Mouse (Mus musculus): ENCODE data around the gene Prkca.

Gene Prkca

DNA sequence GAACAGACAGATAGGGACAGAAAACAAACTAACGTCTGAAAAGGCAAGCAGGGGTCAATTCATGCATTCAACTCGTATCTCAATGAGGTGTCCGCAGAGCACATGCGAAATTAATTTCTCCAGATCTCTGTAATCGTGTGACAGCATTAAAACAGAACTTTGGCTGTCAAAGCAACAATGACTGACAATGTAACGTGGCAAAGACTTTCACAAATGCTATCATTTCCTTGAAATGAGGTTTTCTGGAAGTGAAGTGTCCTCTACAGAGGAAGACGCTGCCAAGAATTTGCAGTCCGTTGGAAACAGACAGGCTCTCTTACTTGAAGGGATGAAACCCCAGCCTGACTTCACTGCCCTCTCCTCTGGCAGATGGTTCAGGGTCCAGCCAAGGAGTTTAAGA lies 85.8 kb downstream of the Prkca start:
- DNase-seq = no peak

DNA sequence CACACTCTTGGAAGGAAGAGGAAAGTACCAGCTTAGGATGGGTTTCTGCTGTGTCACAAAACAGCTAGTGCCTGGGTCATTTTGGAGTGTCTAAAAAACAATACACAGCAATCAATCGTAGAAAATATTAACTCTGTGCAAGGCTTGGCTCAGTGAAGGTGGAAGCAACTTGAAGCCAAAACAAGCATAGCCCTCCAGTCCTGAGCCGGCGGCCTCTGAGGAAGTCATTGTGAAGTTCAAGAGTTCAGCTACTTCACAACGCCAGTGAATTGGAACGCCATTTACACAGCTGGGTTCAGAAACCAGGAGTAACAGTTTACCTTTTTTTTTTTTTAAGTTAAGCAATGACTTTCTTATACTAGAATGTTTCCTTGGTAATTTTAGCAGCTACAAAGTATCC lies 89.0 kb downstream of the Prkca start:
- no peak for DNase-seq

DNA sequence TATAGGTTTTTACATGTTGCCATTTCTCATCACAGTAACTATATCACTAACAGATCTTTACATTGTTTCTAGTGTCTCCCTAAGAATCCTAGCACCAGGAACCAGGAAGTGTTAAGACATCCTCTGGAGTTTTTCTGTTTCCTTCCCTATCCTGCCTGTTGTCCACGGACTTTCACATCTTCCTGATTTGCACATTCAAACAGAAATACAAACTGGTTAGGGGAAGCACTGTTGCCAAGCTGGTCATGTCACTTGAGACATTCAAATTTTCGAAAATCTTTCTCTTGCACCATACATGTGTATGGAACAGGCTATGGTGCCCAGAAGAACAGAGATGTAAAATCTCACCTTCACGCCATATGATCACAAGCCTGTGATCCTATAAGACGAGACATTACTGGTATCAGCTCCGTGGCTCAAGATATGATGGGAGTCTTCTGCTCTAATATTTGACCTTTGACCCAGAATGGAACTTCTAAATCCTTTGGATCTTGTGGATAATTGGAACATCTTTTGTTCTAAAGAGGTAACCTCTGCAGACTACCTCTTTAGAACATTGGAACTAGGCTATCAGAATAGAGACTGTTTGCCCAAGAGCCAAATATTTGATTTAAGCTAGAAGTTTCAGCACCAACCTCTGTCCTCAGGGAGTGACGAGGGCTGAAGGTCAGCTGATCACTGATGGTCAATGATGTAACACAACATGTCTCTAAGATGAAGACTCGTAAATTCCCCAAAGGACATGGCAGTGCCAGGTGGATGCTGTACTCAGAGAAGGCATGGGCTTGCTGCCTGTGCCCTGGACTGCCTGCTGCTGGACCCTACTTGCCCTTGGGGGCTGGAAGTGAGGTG lies 91.6 kb downstream of the Prkca start:
- no peak for DNase-seq

DNA sequence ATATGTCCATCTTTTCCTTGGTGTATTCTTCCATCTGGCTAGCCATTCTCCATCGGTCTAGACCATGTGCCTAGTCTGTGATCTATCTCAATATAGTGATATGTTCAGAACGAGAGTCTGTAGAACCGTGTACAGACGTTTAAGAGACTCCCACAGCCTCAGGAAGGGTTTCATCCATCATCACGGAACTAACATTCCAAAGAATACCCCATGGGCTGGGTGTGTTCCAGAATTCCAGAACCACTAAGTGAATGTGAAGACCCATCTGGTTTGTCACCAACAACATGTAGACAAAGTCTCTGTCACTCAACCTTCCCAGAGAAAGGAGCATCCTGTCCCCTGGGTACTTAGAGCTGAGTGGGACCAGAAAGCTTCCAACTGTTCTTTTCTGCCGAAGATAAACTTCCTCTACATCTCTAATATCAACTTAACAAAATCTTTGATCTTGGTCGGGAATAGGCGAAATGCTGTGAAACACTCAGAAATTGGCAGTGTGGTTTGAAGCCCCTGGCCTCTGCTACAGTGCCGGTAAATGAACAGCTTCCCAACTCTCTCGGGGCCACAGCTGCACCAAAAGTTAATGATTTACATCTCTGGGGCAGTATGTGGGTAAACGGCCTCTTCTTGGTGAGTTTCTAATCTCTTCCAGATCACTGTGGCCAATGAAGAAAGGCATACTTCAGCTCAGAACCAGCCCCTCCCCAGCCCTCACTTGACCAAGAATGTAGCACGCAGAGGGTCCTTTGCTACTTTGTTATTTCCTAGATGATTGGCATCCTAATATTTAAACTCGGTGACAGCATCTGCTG lies 92.7 kb downstream of the Prkca start:
- no peak for DNase-seq

DNA sequence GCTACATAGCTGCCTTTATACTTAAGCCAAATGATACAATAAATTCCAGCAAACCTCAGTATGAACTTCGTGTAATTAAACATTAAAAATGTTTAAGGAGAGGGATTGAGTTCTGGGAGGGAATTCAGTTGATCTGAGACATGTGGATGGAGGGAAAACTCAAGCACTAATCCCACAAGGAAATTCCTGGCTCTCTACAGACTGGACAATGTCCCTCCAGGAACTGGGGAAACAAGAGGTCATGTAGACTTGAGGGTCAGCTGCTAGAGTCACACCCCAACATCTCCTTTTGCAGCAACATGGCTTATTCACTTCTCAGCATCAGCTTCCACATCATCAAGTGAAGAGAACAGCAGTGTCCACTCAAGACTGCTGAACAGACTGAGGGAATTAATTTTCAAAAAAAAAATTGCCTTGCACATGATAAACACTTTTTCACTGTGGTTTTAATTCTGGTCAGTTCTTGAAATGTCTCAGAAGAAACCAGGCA lies 93.5 kb downstream of the Prkca start:
- DNase-seq = no peak

DNA sequence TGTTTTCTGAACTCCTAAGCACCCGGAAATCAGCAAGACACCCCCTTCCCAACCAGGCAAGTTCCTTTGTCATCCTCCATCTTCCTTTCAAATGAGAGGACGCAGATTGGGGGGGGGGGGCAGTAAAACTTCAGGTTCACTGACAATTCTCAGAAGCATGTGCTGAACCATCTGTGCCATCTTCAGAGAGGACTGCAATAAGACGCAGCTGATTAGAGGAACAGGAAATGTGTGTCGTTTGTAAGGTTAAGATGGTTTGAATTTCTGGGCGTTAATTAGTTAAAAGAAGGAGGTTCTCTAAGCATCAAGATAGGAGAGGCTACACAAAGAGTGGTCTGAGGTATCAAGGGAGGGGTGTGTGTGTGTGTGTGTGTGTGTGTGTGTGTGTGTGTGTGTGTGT lies 94.2 kb downstream of the Prkca start:
- DNase-seq = no peak

DNA sequence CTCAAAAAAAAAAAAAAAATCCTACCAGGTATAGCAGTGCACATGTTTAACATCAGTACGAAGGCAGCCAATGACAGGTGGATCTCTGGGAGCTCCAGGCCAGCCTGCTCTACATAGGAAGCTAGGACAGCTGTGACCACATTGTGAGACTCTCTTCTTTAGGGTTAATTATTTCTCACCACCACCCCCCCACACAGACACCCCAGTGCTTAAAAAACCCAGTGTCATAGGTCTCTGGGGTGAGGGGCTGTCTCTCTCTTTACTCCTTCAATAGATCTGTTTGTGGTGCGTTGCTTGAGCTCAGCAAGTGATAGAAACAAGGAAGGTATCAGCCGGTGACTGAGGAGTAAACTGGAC lies 94.7 kb downstream of the Prkca start:
- no peak for DNase-seq

DNA sequence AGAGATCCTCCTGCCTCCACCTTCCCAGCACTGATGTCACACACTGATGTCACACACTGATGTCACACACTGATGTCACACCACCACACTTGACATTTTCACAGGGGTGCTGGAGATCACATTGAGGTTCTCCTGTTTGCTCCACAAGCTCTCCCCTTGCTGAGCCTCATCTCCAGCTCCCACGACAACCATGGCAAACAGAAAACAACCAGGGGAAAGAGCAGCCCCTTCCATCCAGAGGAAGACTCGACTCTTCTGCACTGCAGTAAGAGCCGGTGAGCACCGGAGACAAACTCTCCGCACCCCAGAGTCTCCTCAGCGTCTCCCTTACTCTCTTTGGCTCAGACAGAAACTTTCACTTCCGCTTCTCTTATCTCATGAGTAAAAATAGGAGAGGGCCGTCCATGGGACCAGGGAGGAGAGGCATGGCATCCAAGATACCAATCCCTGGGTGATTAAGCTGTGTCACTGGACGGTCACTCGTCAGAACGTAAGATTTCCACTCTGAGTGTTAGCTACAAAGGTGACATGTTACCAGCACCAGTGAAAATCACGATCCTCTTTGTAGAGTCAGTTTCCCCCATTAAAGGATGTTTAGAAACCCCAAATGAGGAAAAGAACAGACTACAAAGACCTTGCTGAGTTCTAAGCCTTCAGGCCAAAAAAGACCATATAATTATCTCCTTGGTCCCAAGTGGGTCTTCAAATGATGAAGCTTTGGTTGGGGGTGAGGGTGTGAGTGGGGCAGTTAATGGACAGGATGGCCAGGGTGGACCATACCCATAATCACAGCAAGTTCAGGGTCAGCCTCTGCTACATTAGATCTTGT lies 95.3 kb downstream of the Prkca start:
- DNase-seq = no peak

DNA sequence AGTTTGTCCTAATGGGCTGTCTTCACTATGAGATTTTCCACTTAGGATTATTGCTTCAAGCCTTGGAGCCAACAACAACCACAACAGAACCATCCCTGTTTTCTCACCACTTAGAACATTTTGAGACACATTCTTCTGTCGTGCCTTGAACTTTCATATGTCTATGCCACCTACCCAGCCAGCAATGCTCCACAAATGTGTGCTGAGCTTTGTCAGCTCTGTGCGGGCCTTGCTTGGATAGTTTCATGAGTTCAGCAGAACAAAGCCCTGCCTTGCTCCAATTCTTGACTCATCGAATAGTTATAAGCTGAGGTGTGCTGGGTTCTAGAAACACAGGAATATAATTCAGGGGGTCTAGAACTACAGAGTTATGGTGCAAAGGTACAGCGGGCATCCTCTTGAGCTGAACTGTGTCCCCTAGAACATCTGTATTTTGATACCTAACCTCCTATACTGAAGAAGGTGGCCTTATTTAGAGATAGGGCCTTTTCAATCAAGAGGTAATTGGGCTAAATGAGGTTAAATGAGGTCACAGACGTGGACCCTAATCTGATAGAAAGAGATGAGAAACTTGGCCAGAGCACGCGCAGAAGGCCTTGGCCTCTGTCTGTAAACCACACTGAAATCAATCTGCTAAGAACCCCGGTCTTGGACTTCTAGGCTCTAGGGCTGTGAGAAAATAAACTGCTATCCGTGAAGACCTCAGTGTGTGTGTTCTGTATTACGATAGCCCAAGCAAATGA lies 96.4 kb downstream of the Prkca start:
- no peak for DNase-seq

DNA sequence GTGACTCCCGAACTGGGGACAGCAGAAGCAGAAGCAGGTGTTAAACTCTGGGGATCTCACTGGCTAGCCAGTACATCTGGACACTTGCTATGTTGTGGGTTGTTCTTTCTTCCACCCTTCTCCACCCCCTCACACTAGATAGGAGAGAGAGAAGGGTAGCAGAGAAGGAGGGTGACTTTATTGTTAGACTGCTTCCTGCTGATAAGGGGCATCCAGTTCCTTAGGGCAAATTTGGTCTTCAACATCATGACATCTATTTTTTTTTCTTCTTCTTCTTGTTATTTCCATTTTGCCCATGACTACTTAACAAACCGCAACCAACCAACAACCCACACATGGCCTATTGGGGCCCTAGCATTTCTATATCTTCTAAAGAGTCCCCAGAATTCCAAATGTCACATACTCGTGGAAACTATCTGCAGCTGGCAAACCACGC lies 97.4 kb downstream of the Prkca start:
- DNase-seq = no peak

DNA sequence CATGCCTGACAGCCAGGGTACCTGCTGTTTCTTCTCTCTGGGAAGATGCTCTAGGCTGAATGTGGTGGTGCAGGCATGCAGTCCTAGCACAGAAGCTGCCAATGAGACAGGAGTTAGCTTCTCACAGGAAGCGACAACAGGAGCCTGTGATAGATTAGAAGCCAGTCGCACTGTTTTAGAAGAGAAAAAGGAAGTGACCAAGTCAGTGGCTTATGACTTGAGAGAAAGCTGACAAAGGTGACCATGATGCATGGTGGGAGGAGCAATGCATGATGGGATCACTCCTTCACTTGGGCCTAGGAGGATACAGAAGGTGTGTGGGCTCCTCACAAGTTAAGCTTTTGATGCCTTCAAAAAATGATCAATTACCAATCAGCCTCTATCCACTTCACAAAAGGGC lies 99.5 kb downstream of the Prkca start:
- DNase-seq = no peak

DNA sequence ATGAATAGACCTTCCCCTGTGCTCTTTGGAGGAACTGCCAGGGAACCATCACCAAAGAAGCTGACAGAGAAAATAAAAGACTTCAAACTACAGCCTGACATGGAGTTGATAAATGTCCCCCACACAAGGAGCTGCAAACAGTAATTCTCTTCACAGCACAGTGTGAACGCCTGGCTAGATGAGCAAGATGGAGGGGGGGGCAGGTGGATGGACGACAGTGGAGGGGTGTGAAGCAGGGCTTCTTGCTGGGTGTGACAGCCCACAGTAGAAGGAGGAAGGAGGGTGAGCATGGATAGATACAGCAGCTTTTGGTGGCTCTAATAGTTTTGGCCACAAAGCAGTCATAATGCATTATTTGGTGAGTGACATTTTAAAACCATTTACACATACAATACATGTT lies 100.1 kb downstream of the Prkca start:
- DNase-seq = no peak

DNA sequence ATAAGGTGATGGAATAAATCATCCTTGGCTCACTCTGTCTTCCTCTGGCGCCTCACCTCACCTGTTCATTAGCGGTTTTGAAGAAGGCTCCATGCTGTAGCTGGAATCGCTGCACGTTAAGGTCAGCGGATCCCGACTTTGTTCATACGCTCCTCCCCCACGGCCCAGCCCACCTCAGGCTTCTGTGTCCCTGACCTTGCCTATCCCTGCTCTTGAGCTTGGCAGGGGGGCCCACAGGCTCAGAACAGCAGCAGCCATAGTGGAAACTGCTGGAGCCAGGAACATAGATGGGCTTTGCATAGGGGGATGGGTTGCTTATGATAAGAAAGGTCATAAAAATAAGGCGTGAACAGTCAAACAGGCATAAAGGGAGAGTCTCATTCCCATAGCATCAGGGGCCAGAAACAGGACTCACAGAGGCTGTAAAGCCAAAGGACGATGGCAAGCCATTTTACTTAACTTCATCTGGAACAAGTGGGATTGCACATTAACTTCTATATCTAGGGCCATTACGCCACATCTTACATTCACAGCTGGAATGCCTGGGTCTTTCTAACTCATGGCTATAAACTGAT lies 102.7 kb downstream of the Prkca start:
- DNase-seq = no peak

DNA sequence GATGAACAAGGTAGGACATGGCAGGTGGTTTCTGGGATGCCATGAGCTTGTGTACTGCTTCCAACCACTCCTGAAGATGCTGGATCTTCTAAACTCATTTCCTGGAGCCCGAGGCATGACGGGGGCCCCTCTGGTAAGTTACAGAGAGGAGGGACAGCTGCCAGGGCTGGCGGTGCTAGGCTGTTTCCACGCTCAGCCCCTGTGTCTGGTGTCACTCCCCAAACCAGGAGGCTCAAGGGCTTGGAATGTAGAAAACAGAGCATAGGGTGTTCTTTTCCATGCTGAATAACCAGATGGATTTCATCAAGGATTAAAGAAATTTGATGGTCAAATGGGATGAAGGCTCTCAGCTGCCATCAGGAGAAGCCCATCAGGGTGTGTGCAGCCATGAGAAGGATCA lies 104.6 kb downstream of the Prkca start:
- no peak for DNase-seq

DNA sequence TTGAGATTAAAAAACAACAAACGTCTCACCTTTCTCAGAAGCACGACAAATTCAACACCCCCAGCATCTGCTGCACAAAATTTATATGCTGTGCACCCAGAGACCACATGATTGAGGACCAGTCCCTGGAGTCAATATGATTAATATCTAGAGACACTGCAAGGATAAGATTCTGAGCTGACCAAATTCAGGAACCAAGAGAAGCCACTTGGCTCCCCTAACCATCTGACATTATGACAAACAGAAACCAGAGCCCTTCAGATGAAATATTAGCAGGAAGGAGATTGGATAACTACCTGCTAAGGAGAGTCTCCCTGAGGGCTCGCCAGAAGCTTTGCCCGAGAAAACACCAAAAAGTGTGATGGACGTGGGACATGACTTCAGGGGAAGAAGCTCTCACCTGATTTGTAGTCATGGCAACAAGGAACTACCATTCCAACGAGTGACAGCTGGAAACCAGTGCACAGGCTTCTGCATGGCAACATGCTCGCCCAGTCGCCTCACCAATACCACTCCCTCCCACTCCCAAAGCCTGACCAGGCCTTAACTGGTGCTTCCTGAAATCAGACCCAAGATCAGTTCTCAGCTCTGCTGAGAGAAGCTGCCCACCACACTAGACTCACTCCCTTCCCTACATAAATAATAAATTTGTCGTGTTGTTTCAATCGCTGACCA lies 106.8 kb downstream of the Prkca start:
- DNase-seq = no peak

DNA sequence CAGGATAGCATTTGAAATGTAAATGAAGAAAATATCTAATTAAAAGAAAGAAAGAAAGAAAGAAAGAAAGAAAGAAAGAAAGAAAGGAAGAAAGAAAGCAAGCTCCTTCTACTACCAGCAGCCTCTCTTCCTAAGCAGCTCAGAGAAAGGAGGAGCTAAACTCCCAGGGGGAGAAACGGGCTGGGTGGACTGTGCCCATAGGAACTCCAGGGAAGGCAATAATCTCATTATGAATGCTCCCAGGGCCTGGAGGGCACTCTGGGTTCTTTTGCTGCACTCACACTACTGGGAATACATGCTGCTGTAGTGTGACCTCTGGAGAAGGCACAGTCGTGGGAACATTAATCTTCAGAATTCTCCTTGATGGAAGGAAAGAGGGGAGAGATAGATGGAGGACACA lies 107.5 kb downstream of the Prkca start:
- no peak for DNase-seq

DNA sequence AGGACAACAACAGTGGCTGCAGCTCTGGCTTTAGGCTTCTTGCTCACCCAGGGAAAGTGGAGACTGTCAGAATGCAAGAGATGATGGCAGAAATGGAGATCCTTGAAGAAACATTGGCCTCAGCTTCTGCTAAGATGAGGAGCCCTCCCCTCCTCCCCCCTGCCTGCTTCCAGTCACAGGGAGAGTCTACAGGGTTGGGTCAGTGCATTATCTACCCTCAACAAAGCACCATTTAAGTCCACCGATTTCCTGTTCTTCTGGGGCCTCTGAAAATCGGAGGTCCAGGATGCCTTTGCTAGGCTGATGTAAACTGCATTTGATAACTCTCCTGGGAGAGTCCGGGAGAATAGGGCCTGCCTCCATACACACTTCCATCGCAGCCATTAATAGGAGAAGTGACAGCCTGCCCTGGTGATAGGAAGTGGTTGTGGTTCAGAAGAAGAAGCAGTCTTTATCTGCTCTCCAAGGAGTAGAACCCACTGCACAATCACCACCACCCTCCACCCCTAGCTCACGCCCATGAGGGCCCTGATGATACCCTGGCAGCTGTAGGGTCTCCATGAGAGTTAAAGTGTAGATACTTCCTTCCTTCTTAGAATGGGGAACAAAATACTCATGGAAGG lies 108.5 kb downstream of the Prkca start:
- no peak for DNase-seq

DNA sequence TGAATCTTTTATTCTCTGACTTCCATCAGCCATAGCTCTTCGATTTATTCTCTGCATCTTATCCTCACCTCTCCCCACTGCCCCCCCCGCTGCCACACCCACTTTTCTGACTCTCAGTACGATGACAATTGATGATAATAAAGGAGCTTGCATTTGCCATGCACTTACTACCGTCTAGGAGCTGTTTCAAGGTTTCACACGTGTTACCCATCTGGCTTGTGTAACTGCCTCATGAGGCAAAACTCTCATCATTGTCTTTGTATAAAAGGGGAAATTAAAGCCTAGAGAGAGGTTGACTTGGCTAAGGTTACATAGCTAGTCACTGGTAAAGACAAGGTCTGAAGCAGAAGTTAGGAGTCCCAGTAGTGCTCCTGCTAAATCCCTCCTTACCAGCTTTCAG lies 110.7 kb downstream of the Prkca start:
- no peak for DNase-seq

DNA sequence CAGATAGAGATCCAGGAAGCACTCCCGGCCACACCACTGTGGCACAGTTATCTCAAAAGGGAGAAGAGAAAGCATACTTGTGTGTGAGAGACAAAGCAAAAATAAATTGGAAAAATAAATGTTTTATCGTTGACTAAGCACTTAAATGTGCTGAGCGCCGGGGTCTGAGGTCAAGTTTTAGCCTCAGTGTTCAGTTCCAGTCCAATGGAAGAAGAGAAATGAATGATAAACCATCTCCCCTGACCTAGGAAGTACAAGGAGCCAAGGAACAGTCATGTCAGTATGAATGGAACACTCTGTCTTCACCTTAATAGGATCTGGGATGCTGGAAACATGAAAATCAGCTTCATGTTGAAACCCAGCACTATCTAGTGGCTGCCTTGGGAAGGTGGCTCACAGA lies 113.6 kb downstream of the Prkca start:
- no peak for DNase-seq

DNA sequence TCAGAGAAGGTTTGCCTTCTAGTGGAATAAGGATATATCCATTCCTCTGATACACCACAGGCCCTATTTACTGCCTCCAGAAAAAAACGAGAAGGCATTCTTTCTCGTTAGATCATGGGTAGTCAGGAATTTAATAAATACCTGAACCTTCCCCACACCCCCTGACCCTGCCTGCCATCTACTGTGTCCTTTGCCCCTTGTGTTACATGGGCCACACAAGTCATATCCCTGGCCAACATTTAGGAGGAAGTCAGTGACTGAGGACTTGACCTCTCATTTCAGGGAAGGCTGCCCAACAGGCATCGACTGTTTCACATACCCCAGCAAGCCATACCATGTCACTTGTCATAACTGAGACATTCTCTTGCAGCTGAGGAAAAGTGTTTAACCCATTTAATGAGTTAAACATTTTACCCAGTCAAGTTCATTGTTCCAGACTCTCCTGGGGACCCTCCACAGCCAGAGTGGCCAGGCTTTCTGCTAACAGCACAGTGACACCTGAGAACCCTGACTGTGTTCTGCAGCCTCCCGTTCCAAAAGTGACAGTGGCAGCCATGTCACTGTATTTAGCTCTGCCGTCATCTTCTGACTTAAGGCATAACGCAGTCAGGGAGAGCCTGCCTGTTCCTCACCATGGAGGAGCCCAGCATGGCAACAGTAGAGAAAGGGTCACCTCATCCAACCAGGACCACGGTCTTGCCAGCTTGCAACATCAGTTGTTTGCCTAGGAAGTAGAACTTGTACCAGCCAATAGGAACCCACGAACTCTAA lies 114.4 kb downstream of the Prkca start:
- no peak for DNase-seq

Data from cerebellum, adult 11 months (tissue).